In the genomic region with DNA sequence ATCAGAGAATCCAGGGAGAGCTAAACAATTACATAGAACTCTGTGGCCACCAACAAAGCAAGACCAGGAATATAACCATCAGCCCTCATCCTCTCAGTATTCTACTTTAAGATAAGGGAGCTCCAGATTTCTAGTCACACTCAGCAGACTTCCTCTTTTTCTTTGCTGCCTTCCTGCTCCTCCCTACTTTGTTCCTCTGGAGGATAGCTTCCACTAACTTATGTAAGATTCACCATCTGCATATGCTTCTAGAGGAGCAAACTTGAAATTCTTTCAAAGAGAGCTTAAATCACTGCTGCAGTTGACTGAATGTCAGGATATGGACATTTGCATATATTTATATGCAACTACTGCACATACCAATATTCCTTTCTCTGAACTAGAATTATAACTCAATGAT, we compare ENCODE assay signal across 19 mouse cellular contexts.
"Had no signal": no experiment of that assay in that cellular context is flagged by ENCODE, and none has a peak within 500 bp of the region (broad histone marks: within the 10 kb centered on the region; RNA-seq: fewer than 3 reads in every experiment).

No protein-coding gene starts in this region.

- H3K4me3 ChIP-seq: gastrocnemius, adult 2 months; heart, adult 2 months; hindbrain, embryonic 10.5 days; hindbrain, embryonic 12.5 days; intestine, embryonic 15.5 days; left cerebral cortex, adult 2 months; limb, embryonic 10.5 days; limb, embryonic 12.5 days; liver, embryonic 13.5 days; liver, embryonic 15.5 days had no signal

- H3K36me3 ChIP-seq: hindbrain, embryonic 10.5 days; hindbrain, embryonic 12.5 days; intestine, embryonic 15.5 days; limb, embryonic 10.5 days; limb, embryonic 12.5 days; liver, embryonic 13.5 days; liver, embryonic 15.5 days had no signal

- H3K27ac ChIP-seq: gastrocnemius, adult 2 months; heart, adult 2 months; hindbrain, embryonic 10.5 days; hindbrain, embryonic 12.5 days; hindbrain, embryonic 14.5 days; intestine, embryonic 15.5 days; left cerebral cortex, adult 2 months; limb, embryonic 10.5 days; limb, embryonic 12.5 days; liver, embryonic 13.5 days; liver, embryonic 15.5 days had no signal

- H3K9me3 ChIP-seq: hindbrain, embryonic 10.5 days; hindbrain, embryonic 12.5 days; intestine, embryonic 15.5 days; limb, embryonic 10.5 days; limb, embryonic 12.5 days; liver, embryonic 13.5 days; liver, embryonic 15.5 days had no signal

- DNase-seq: gastrocnemius, adult 2 months; gastrocnemius, postnatal 10 days; gastrocnemius, postnatal 25 days; heart, adult 2 months; heart, postnatal 14 days; kidney, adult 18-20 months; kidney, adult 8-10 months; kidney, postnatal 10 days; kidney, postnatal 4 days; liver; liver, embryonic 13.5 days had no signal

- H3K27me3 ChIP-seq: hindbrain, embryonic 12.5 days; intestine, embryonic 15.5 days; limb, embryonic 12.5 days; liver, embryonic 13.5 days; liver, embryonic 15.5 days had no signal

- H3K9ac ChIP-seq: hindbrain, embryonic 12.5 days; hindbrain, embryonic 14.5 days; intestine, embryonic 15.5 days; limb, embryonic 12.5 days; liver, embryonic 13.5 days; liver, embryonic 15.5 days had no signal

- H3K4me1 ChIP-seq: hindbrain, embryonic 10.5 days; hindbrain, embryonic 12.5 days; intestine, embryonic 15.5 days; limb, embryonic 10.5 days; limb, embryonic 12.5 days; liver, embryonic 13.5 days; liver, embryonic 15.5 days had no signal
